ENCODE assay signal across 28 mouse cellular contexts in genomic region chr5:38280075-38280474, GRCm38 (mm10). TPM values are rescaled to one million over a fixed set of nuclear protein-coding genes. Genes with fewer than 3 reads are reported as not detected.
A peak's percentile ranks its signal among the peaks of the same experiment; 100 is the strongest.
DNase-seq lines count a peak whose midpoint lies in the region; ATAC-seq and TF ChIP-seq lines count a peak whose summit lies in the region.
"Had no signal": no experiment of that assay in that cellular context is flagged by ENCODE, and none has a peak within 500 bp of the region (broad histone marks: within the 10 kb centered on the region; RNA-seq: fewer than 3 reads in every experiment).

No protein-coding gene starts in this region.

- no peak overlapping the region for H3K27ac ChIP-seq in MEL (ENCODE audit: control insufficient read depth, low read depth, low read length)
- H3K27ac ChIP-seq: embryonic facial prominence, embryonic 10.5 days; embryonic facial prominence, embryonic 12.5 days; forebrain, embryonic 13.5 days; forebrain, embryonic 15.5 days had no signal

- TF ChIP-seq EP300 in MEL (IDR thresholded peaks at IDR 0.05; ENCODE audit: low read depth in 1 of 2, low read length in 2 of 2), result no peak

- TF ChIP-seq CTCF in MEL (IDR thresholded peaks at IDR 0.05 in 2 of 3, conservative IDR thresholded peaks at IDR 0.05 in 1 of 3; ENCODE audit: control insufficient read depth in 1 of 3, insufficient read depth in 1 of 3, low read depth in 2 of 3, low read length in 3 of 3, poor library complexity in 1 of 3, severe bottlenecking in 1 of 3), result no peak

- H3K9me3 ChIP-seq in MEL (replicated peaks; ENCODE audit: insufficient read depth, low read length), result no peaks in the 10 kb centered on the region
- H3K9me3 ChIP-seq: embryonic facial prominence, embryonic 10.5 days; embryonic facial prominence, embryonic 12.5 days; forebrain, embryonic 13.5 days; forebrain, embryonic 15.5 days; G1E had no signal

- ATAC-seq in common myeloid progenitor, adult 5-6 weeks (replicated peaks; ENCODE audit: low read depth, poor library complexity, severe bottlenecking), result peak; percentile 47; the same call in 1 of the 2 replicates
- ATAC-seq in megakaryocyte, adult 5-6 weeks (ENCODE audit: poor library complexity, severe bottlenecking), result peak; percentile 49; the same call in 1 of the 2 replicates
- no peak for ATAC-seq in inflammation-experienced regulatory T-cells, adult 6 months
- ATAC-seq: CD4-positive, CD25-positive, alpha-beta regulatory T cell, adult 4 months; forebrain, embryonic 13.5 days; forebrain, embryonic 15.5 days; forebrain, postnatal 0 days had no signal

- no peaks in the 10 kb centered on the region for H3K27me3 ChIP-seq in MEL (ENCODE audit: control insufficient read depth in 1 of 2, insufficient read depth in 2 of 2, low read length in 2 of 2)
- H3K27me3 ChIP-seq: CH12.LX had no signal

- H3K4me3 ChIP-seq in MEL (ENCODE audit: control insufficient read depth in 1 of 2, insufficient read depth in 1 of 2, low read depth in 2 of 2, low read length in 2 of 2), result peak overlapping the region in 1 of 2 experiments; percentile 24; a peak in 2 of 4 replicates
- H3K4me3 ChIP-seq: embryonic facial prominence, embryonic 10.5 days; embryonic facial prominence, embryonic 12.5 days; forebrain, embryonic 13.5 days; forebrain, embryonic 15.5 days had no signal

- no peak for TF ChIP-seq POLR2A in MEL (IDR thresholded peaks at IDR 0.05; ENCODE audit: control insufficient read depth in 1 of 2, insufficient read depth in 1 of 2, low read depth in 1 of 2, low read length in 2 of 2, poor library complexity in 1 of 2)

- H3K4me1 ChIP-seq in MEL (ENCODE audit: control insufficient read depth in 1 of 2, insufficient read depth in 2 of 2, low read length in 2 of 2), result peaks cover 0 to 12% of the 10 kb centered on the region in 2 experiments; a peak in 1 of 4 replicates

- peak; percentile 56 for DNase-seq in MEL (ENCODE audit: low read depth, low spot score)
- DNase-seq in neural tube, embryonic 10.5 days (ENCODE audit: extremely low spot score, low spot score), result no peak
- DNase-seq in testis, postnatal 14 days (ENCODE audit: low spot score), result no peak
- no peak for DNase-seq in c-Kit-positive CD71-positive TER-119-positive erythroid progenitor cells, embryonic 14.5 days (ENCODE audit: low spot score)
- DNase-seq: adrenal gland, adult 2 months; adrenal gland, postnatal 25 days; B cell, adult 2 months; cerebellum, adult 11 months; cerebellum, adult 18-20 months; cerebellum, adult 8-10 months; cerebellum, adult 9-11 months; cerebellum, postnatal 14 days; cerebellum, postnatal 36 days; forebrain, postnatal 0 days had no signal

- 0 out of 2 replicates have a peak overlapping the region, but pooled peaks have one; percentile 9 for H3K9ac ChIP-seq in MEL (ENCODE audit: control insufficient read depth, low read depth, low read length, poor library complexity, severe bottlenecking)
- H3K9ac ChIP-seq: embryonic facial prominence, embryonic 12.5 days; forebrain, embryonic 13.5 days; forebrain, embryonic 15.5 days; forebrain, postnatal 0 days had no signal

- no peak for TF ChIP-seq RAD21 in MEL (IDR thresholded peaks at IDR 0.05; ENCODE audit: low read depth, low read length)

- H3K36me3 ChIP-seq in MEL (ENCODE audit: control insufficient read depth in 1 of 2, insufficient read depth in 2 of 2, low read length in 2 of 2), result peaks cover 0 to 2% of the 10 kb centered on the region in 2 experiments; a peak in 1 of 4 replicates
- H3K36me3 ChIP-seq: embryonic facial prominence, embryonic 10.5 days; embryonic facial prominence, embryonic 12.5 days; forebrain, embryonic 15.5 days; G1E had no signal

- no peaks in the 10 kb centered on the region for H3K79me2 ChIP-seq in MEL (ENCODE audit: control insufficient read depth, insufficient read depth, low read length, poor library complexity)

TF ChIP-seq in MEL, 35 proteins besides CTCF, POLR2A, EP300 and RAD21:
- TF ChIP-seq SMC3 (IDR thresholded peaks at IDR 0.05; ENCODE audit: low read depth, low read length), result no peak
- TF ChIP-seq BHLHE40 (IDR thresholded peaks at IDR 0.05; ENCODE audit: borderline replicate concordance, low read depth, low read length), result no peak
- TF ChIP-seq MAZ (IDR thresholded peaks at IDR 0.05; ENCODE audit: low read depth, low read length), result no peak
- no peak for TF ChIP-seq MYC (IDR thresholded peaks at IDR 0.05; ENCODE audit: low read depth, low read length)
- TF ChIP-seq SIN3A (IDR thresholded peaks at IDR 0.05; ENCODE audit: low read length), result no peak
- no peak for TF ChIP-seq USF1 (IDR thresholded peaks at IDR 0.05; ENCODE audit: low read depth, low read length)
- TF ChIP-seq HCFC1 (IDR thresholded peaks at IDR 0.05; ENCODE audit: low read depth, low read length), result no peak
- TF ChIP-seq UBTF (IDR thresholded peaks at IDR 0.05; ENCODE audit: borderline replicate concordance, insufficient read depth, low read depth, low read length), result no peak
- TF ChIP-seq ZC3H11A (IDR thresholded peaks at IDR 0.05; ENCODE audit: low read depth, low read length), result no peak
- TF ChIP-seq ZMIZ1 (IDR thresholded peaks at IDR 0.05; ENCODE audit: low read depth, low read length), result no peak
- no peak for TF ChIP-seq MEF2A (IDR thresholded peaks at IDR 0.05; ENCODE audit: extremely low read depth, insufficient replicate concordance, low read depth, low read length, poor library complexity, severe bottlenecking)
- TF ChIP-seq NELFE (IDR thresholded peaks at IDR 0.05; ENCODE audit: low read depth, low read length), result no peak
- no peak for TF ChIP-seq KAT2A (conservative IDR thresholded peaks at IDR 0.05; ENCODE audit: low read depth, low read length)
- TF ChIP-seq MXI1 (IDR thresholded peaks at IDR 0.05; ENCODE audit: low read depth, low read length), result no peak
- no peak for TF ChIP-seq ELF1 (IDR thresholded peaks at IDR 0.05; ENCODE audit: low read depth, low read length)
- no peak for TF ChIP-seq RCOR1 (IDR thresholded peaks at IDR 0.05; ENCODE audit: low read depth, low read length)
- TF ChIP-seq JUND (IDR thresholded peaks at IDR 0.05; ENCODE audit: low read depth, low read length), result no peak

RNA-seq across cellular contexts. Expression of gene Otop1, which starts 4.3 kb away (rescaled TPM):
- total RNA-seq in MEL (2012; rRNA removed), result 0.08 TPM in 1 of 2 replicates, not detected in the other
- not detected for polyA plus RNA-seq in MEL (2012; ENCODE audit: insufficient read depth in 1 of 2, insufficient read length in 2 of 2, low read depth in 1 of 2, low replicate concordance in 2 of 2, missing spikeins in 1 of 2)
- total RNA-seq in common myeloid progenitor, adult 5-6 weeks (2017), result not detected in 2 replicates
- total RNA-seq in megakaryocyte, adult 5-6 weeks (2015), result not detected in 2 replicates
- total RNA-seq in megakaryocyte, adult 5-6 weeks (2017), result not detected in 2 replicates
- polyA plus RNA-seq in inflammation-experienced regulatory T-cells, adult 6 months (2017; shearing (Covaris generic)), result not detected
- total RNA-seq: CH12.LX; forebrain, postnatal 0 days had no signal
- polyA plus RNA-seq: CD4-positive, CD25-positive, alpha-beta regulatory T cell, adult 4 months; forebrain, embryonic 11.5 days; forebrain, embryonic 13.5 days; forebrain, embryonic 15.5 days; forebrain, postnatal 0 days; G1E had no signal

RNA-seq across cellular contexts. Expression of gene Tmem128, which starts 20.1 kb away (rescaled TPM):
- 76.4 and 78.9 TPM in 2 replicates for total RNA-seq in MEL (2012; rRNA removed)
- polyA plus RNA-seq in MEL (2012; ENCODE audit: insufficient read depth in 1 of 2, insufficient read length in 2 of 2, low read depth in 1 of 2, low replicate concordance in 2 of 2, missing spikeins in 1 of 2), result 10 to 100 TPM in 1 of 2 experiments, not detected in 1; 55.9 TPM
- 23.5 and 25.8 TPM in 2 replicates for total RNA-seq in common myeloid progenitor, adult 5-6 weeks (2017)
- total RNA-seq in megakaryocyte, adult 5-6 weeks (2015), result 95.8 and 96.8 TPM in 2 replicates
- 32.3 and 34.5 TPM in 2 replicates for total RNA-seq in megakaryocyte, adult 5-6 weeks (2017)
- 100 to 1,000 TPM; 101 to 125 (median 113) TPM for polyA plus RNA-seq in inflammation-experienced regulatory T-cells, adult 6 months (2017; shearing (Covaris generic))

RNA-seq across cellular contexts. Expression of gene Drd5, which starts 39.1 kb away (rescaled TPM):
- total RNA-seq in MEL (2012; rRNA removed), result not detected in 2 replicates
- polyA plus RNA-seq in MEL (2012; ENCODE audit: insufficient read depth in 1 of 2, insufficient read length in 2 of 2, low read depth in 1 of 2, low replicate concordance in 2 of 2, missing spikeins in 1 of 2), result not detected
- not detected in 2 replicates for total RNA-seq in common myeloid progenitor, adult 5-6 weeks (2017)
- total RNA-seq in megakaryocyte, adult 5-6 weeks (2015), result not detected in 2 replicates
- not detected in 2 replicates for total RNA-seq in megakaryocyte, adult 5-6 weeks (2017)
- polyA plus RNA-seq in inflammation-experienced regulatory T-cells, adult 6 months (2017; shearing (Covaris generic)), result under 1 TPM in 1 of 3 experiments, not detected in 2; 0.13 TPM
- total RNA-seq: adrenal gland, adult 2 months; adrenal gland, postnatal 10 days; adrenal gland, postnatal 25 days; adrenal gland, postnatal 4 days; CH12.LX had no signal
- polyA plus RNA-seq: adrenal gland, adult 2 months; embryonic facial prominence, embryonic 14.5 days; forebrain, embryonic 11.5 days; G1E had no signal

RNA-seq across cellular contexts. Expression of gene Lyar, which starts 59.8 kb away (rescaled TPM):
- total RNA-seq in MEL (2012; rRNA removed), result 333 and 340 TPM in 2 replicates
- polyA plus RNA-seq in MEL (2012; ENCODE audit: insufficient read depth in 1 of 2, insufficient read length in 2 of 2, low read depth in 1 of 2, low replicate concordance in 2 of 2, missing spikeins in 1 of 2), result 100 to 1,000 TPM; 507 to 678 TPM
- 144 and 145 TPM in 2 replicates for total RNA-seq in common myeloid progenitor, adult 5-6 weeks (2017)
- total RNA-seq in megakaryocyte, adult 5-6 weeks (2015), result 27.6 and 33.7 TPM in 2 replicates
- total RNA-seq in megakaryocyte, adult 5-6 weeks (2017), result 28.1 and 45.1 TPM in 2 replicates
- polyA plus RNA-seq in inflammation-experienced regulatory T-cells, adult 6 months (2017; shearing (Covaris generic)), result 10 to 100 TPM; 49.7 to 59.4 (median 50.8) TPM

RNA-seq across cellular contexts. Expression of gene Zbtb49, which starts 59.8 kb away (rescaled TPM):
- 14.0 and 16.8 TPM in 2 replicates for total RNA-seq in MEL (2012; rRNA removed)
- 10 to 100 TPM in 1 of 2 experiments, not detected in 1; 17.5 TPM for polyA plus RNA-seq in MEL (2012; ENCODE audit: insufficient read depth in 1 of 2, insufficient read length in 2 of 2, low read depth in 1 of 2, low replicate concordance in 2 of 2, missing spikeins in 1 of 2)
- total RNA-seq in common myeloid progenitor, adult 5-6 weeks (2017), result 9.4 and 16.2 TPM in 2 replicates
- 4.4 and 6.0 TPM in 2 replicates for total RNA-seq in megakaryocyte, adult 5-6 weeks (2015)
- total RNA-seq in megakaryocyte, adult 5-6 weeks (2017), result 4.0 and 7.7 TPM in 2 replicates
- 10 to 100 TPM; 10.7 to 17.4 (median 15.3) TPM for polyA plus RNA-seq in inflammation-experienced regulatory T-cells, adult 6 months (2017; shearing (Covaris generic))
